Mouse (Mus musculus): ENCODE data around the gene Csmd2.

DNA sequence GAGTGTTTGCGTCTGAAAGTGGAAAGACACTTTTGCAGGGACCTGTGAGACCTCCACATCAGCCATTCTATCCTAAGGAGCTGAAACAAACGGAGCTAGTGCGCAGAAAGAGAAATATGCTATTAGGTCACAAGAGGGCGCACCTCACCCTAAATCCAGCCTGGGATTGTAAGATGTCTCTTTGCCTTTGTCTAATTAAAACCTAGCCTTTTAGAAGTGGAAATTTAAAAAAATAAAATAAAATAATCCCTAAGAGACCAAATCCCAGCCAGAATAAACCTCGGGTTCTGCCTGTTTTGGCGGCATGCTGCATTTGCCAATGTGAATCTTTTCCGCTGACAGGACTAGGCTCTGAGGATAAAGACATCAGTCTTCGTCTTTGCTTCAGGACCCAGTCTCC lies 625.7 kb downstream of the Csmd2 start:
- TF ChIP-seq CHD2 (IDR thresholded peaks at IDR 0.05; ENCODE audit: low read depth, low read length), result no peak
- no peak for TF ChIP-seq ZNF384 (IDR thresholded peaks at IDR 0.05; ENCODE audit: low read depth, low read length)
- TF ChIP-seq MAFK (IDR thresholded peaks at IDR 0.05; ENCODE audit: insufficient read depth, low read depth, low read length), result no peak
